Mouse (Mus musculus) heart, postnatal 36 days (tissue): ENCODE measurements around the gene Hfe2. TPM values are rescaled to one million over a fixed set of nuclear protein-coding genes. Genes with fewer than 3 reads are reported as not detected.

Experiments
- DNase-seq, 2 experiments: peaks; one replicate each; pipeline ENCODE4 v3.0.0; 2021 to 2022
- intact Hi-C: fragments of 180-260 bp; cut with DNase I; formaldehyde crosslinking; loops from one replicate; pipeline ENCODE4 v1.15.1; 2025
- total RNA-seq, 2 experiments: library from RNA; stranded (reverse); gene quantifications; 2 replicates each; pipeline ENCODE4 v1.2.3; 2021

The Hfe2 gene
- total RNA-seq, 2 experiments from 2014 or later: 261 to 293 TPM

GRCm38 (mm10) chr3:96524028-96524810 is 753 bp upstream of the Hfe2 start:
- DNase-seq: no peak

GRCm38 (mm10) chr3:96526013-96526762 is 1.2 kb downstream of the Hfe2 start:
- intact Hi-C loops: no loop called here

More at GRCm38 (mm10) chr3:96524028-96524810, 753 bp upstream of the Hfe2 start:
- intact Hi-C loops: no loop called here

GRCm38 (mm10) chr3:96526864-96527542 is 2.0 kb downstream of the Hfe2 start:
- no peak for DNase-seq
- intact Hi-C loops: no loop called here

More at GRCm38 (mm10) chr3:96526013-96526762, 1.2 kb downstream of the Hfe2 start:
- no peak for DNase-seq

- intact Hi-C loops: no loop called here
- DNase-seq: no peak
Measured at GRCm38 (mm10) chr3:96528506-96528905, 3.5 kb downstream of the Hfe2 start.

- intact Hi-C loops: no loop called here
- no peak for DNase-seq
Measured at GRCm38 (mm10) chr3:96532050-96532449, 7.1 kb downstream of the Hfe2 start.

GRCm38 (mm10) chr3:96534300-96534699 is 9.3 kb downstream of the Hfe2 start:
- intact Hi-C loops: no loop called here
- no peak for DNase-seq

GRCm38 (mm10) chr3:96539316-96539715 is 14.3 kb downstream of the Hfe2 start:
- intact Hi-C loops: loop anchor here (5.0 kb wide), 1 partner anchor 112 kb away; no protein-coding TSS in a partner anchor
- no peak for DNase-seq

- no peak for DNase-seq
- intact Hi-C loops: no loop called here
Measured at GRCm38 (mm10) chr3:96540740-96541139, 15.8 kb downstream of the Hfe2 start.

- DNase-seq: no peak
- intact Hi-C loops: no loop called here
Measured at GRCm38 (mm10) chr3:96541328-96542078, 16.5 kb downstream of the Hfe2 start.

GRCm38 (mm10) chr3:96542554-96542953 is 17.6 kb downstream of the Hfe2 start:
- no peak for DNase-seq
- intact Hi-C loops: no loop called here

- intact Hi-C loops: no loop called here
- no peak for DNase-seq
Measured at GRCm38 (mm10) chr3:96543345-96543744, 18.4 kb downstream of the Hfe2 start.

- DNase-seq: no peak
- intact Hi-C loops: no loop called here
Measured at GRCm38 (mm10) chr3:96545565-96545964, 20.6 kb downstream of the Hfe2 start.

GRCm38 (mm10) chr3:96546880-96547279 is 21.9 kb downstream of the Hfe2 start:
- intact Hi-C loops: loop anchor here (1.0 to 2.0 kb wide), 3 partner anchors 92 to 162 kb away; partner anchors contain the start of gene Nudt17

GRCm38 (mm10) chr3:96547389-96547960 is 22.5 kb downstream of the Hfe2 start:
- peak; percentile 83 to 90 for DNase-seq
- intact Hi-C loops: loop anchor here (1.0 to 2.0 kb wide), 3 partner anchors 92 to 161 kb away; partner anchors contain the start of gene Nudt17

More at GRCm38 (mm10) chr3:96546880-96547279, 21.9 kb downstream of the Hfe2 start:
- no peak for DNase-seq

GRCm38 (mm10) chr3:96548824-96549223 is 23.9 kb downstream of the Hfe2 start:
- intact Hi-C loops: no loop called here
- DNase-seq: no peak

- no peak for DNase-seq
- intact Hi-C loops: no loop called here
Measured at GRCm38 (mm10) chr3:96549346-96549745, 24.4 kb downstream of the Hfe2 start.

- peak; percentile 69 to 70 for DNase-seq
- intact Hi-C loops: loop anchor here (1.0 kb wide), 1 partner anchor 29 kb away; no protein-coding TSS in a partner anchor
Measured at GRCm38 (mm10) chr3:96551203-96551602, 26.2 kb downstream of the Hfe2 start.

GRCm38 (mm10) chr3:96551890-96552289 is 26.9 kb downstream of the Hfe2 start:
- intact Hi-C loops: loop anchor here (1.0 kb wide), 1 partner anchor 28 kb away; no protein-coding TSS in a partner anchor

GRCm38 (mm10) chr3:96553601-96554000 is 28.6 kb downstream of the Hfe2 start:
- intact Hi-C loops: no loop called here
- DNase-seq: peak; percentile 18

More at GRCm38 (mm10) chr3:96551890-96552289, 26.9 kb downstream of the Hfe2 start:
- DNase-seq: peak in 1 of 2 experiments; percentile 49
